Mouse (Mus musculus): ENCODE data around the gene Col17a1. TPM values are rescaled to one million over a fixed set of nuclear protein-coding genes. Genes with fewer than 3 reads are reported as not detected.

Col17a1 gene
- not detected for total RNA-seq (2023)

GRCm38 (mm10) chr19:47691994-47692393, at the start of gene Col17a1:
Gene Col17a1, minus strand, starts transcription at chr19:47692094.

GRCm38 (mm10) chr19:47731071-47731881, 39.4 kb upstream of the Col17a1 start, which contains the start of gene Sfr1:
Gene Sfr1, plus strand, starts transcription at chr19:47731682.

Other genes starting within 250 kb of the Col17a1 start
- gene Sh3pxd2a, start 227.7 kb downstream of the Col17a1 start, total RNA-seq (2023): 25.6 TPM
- 40.1 TPM for gene Stn1, start 154.6 kb downstream of the Col17a1 start, total RNA-seq (2023)
- gene Slk, start 112.4 kb downstream of the Col17a1 start, total RNA-seq (2023): 56.3 TPM
- gene Sfr1, start 39.6 kb upstream of the Col17a1 start, total RNA-seq (2023): 68.2 TPM
- 10.3 TPM for gene Gsto1, start 162.9 kb upstream of the Col17a1 start, total RNA-seq (2023)
- not detected for gene Gsto2, start 173.4 kb upstream of the Col17a1 start, total RNA-seq (2023)
- gene Cfap43, start 227.2 kb upstream of the Col17a1 start, total RNA-seq (2023): 0.43 TPM
- 99.4 TPM for gene Itprip, start 227.2 kb upstream of the Col17a1 start, total RNA-seq (2023)
- gene Cfap58, start 245.6 kb upstream of the Col17a1 start, total RNA-seq (2023): not detected